Mouse (Mus musculus) liver, embryonic 13.5 days (tissue): ENCODE results near the gene Cir1. TPM values are rescaled to one million over a fixed set of nuclear protein-coding genes. Genes with fewer than 3 reads are reported as not detected.
A peak's percentile ranks its signal among the peaks of the same experiment; 100 is the strongest.

Experiments used
- ATAC-seq: fragments of 200-750 bp; cut with Nextera tagmentation; 2 replicates; pipeline ENCODE4 v1.8.0; 2017; ENCODE audit warnings: low read depth, mild to moderate bottlenecking, moderate number of reproducible peaks, moderate library complexity
- DNase-seq: peaks from one replicate; pipeline ENCODE4 v3.0.0; 2022
- H3K27ac ChIP-seq: fragments of 300-500 bp; sonication (generic); 2 replicates; pipeline ENCODE4 v1.5.1; 2015; ENCODE audit warnings: moderate library complexity, mild to moderate bottlenecking, inconsistent platforms
- H3K27me3 ChIP-seq: fragments of 300-500 bp; sonication (generic); 2 replicates; pipeline ENCODE4 v1.6.1; 2015; ENCODE audit warnings: mild to moderate bottlenecking, inconsistent platforms
- H3K36me3 ChIP-seq: fragments of 300-500 bp; sonication (generic); 2 replicates; pipeline ENCODE4 v1.6.1; 2015; ENCODE audit warnings: mild to moderate bottlenecking, inconsistent platforms
- H3K4me1 ChIP-seq: fragments of 300-500 bp; sonication (generic); replicated peaks from 2 replicates; pipeline ENCODE4 v1.6.1; 2015; ENCODE audit warnings: inconsistent platforms
- H3K4me2 ChIP-seq: fragments of 300-500 bp; sonication (generic); 2 replicates; pipeline ENCODE4 v1.6.1; 2015; ENCODE audit warnings: inconsistent platforms, mild to moderate bottlenecking, moderate library complexity
- H3K4me3 ChIP-seq: fragments of 300-500 bp; sonication (generic); replicated peaks from 2 replicates; pipeline ENCODE4 v1.5.1; 2015; ENCODE audit warnings: mild to moderate bottlenecking, inconsistent platforms
- H3K9ac ChIP-seq: fragments of 300-500 bp; sonication (generic); 2 replicates; pipeline ENCODE4 v1.6.1; 2015; ENCODE audit warnings: mild to moderate bottlenecking, inconsistent platforms
- H3K9me3 ChIP-seq: fragments of 300-500 bp; sonication (generic); replicated peaks from 2 replicates; pipeline ENCODE4 v1.6.1; 2016; ENCODE audit warnings: inconsistent platforms
- WGBS: fragments of 180-500 bp; shearing (Covaris S2); methylation state at CpG from one replicate; pipeline ENCODE4 v1.1.7; 2015; ENCODE audit not compliant: insufficient replicate concordance; 5-methylcytosine and 5-hydroxymethylcytosine counted together
- polyA plus RNA-seq: library from polyadenylated mRNA; unstranded; fragments of >200 nt; fragmentation: Nextera tagmentation; extraction: Ambion mirVana; gene quantifications from 2 replicates; pipeline ENCODE4 v1.2.1, GENCODE M21; 2015

Gene Cir1
- 21.3 and 23.9 TPM in 2 replicates for polyA plus RNA-seq

DNA sequence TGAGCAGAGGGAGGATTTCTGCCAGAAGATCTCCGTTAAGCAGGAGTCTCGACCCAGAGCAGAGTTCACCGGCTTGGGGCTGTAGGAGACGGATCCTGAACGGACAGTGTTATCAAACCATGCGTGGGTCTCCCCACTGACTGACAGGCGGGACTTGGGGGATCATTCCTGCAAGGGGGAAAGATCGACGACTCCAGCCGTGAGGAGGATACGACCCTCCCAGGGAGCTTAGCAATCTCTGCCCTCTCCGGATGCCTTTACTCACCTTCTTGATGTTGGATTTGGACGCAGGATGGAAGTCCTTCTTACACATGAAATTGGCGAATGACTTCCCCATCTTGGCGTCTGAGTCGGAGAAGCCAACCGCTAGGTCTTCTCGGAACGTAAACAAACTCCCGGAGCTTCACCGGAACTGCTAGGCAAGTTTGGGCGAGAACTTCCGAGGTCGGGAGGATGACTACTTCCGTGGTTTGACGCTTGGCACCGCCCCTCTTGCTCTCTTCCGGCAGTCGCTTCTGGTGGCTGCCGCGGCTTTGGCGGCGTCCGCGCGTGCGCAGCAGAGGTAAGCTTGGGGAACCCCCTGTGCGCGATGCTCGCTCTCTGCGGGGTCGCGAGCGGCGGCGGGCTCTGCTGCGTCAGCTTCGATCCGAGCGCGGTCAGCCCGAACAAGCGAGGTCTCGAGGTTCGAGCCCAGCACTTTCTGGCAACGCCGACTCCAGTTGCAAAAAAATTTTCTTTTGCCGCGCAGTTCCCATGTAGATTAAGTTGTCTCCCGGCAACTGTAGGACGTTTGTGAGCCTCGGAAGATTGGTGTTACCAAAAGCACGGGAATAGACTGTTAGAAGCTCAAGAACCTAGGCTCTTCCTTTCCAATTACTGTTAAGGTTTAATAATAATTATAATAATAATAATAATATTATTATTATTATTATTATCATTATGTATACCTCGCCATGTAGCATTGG, at the start of gene Cir1, which contains the start of gene Scrn3:
Gene Cir1, minus strand, starts transcription at position 550 of the 965 bp plus-strand sequence.
Gene Scrn3, plus strand, starts transcription at position 450 of the 965 bp plus-strand sequence.
- DNase-seq (peak; percentile 92), ATAC-seq (peak; percentile 94)
- Histone ChIP-seq H3K27ac (peak within 1 kb of the TSS; percentile 97), H3K4me1 (peaks cover 33% of the 10 kb centered on the region), H3K4me2 (peak within 1 kb of the TSS; percentile 77), H3K36me3 (peaks cover 39% of the 10 kb centered on the region), H3K9ac (peak within 1 kb of the TSS; percentile 91), H3K4me3 (peak within 1 kb of the TSS; percentile 91), H3K27me3 (no peaks in the 10 kb centered on the region), H3K9me3 (no peaks in the 10 kb centered on the region)
- WGBS, result under 1% methylated on average over 64 of the region's 64 CpGs

DNA sequence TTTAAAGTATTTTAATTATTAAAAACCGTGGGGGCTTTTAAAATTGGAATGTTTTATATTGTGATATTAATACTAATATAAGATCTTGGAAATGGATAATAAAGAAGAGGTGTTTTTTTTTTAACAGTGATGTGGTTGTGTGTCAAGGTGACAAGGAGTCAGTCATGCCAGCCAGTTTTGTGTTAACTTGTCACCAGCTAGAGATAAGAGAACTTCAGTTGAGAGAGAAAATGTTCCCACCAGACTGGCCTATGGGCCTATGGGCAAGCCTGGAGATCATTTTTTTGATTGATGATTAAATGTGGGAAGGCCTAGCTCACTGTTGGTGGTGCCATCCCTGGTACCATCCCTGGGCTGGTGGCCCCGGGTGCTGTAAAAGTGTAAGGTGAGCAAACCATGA, 48.0 kb upstream of the Cir1 start:
- DNase-seq (no peak), ATAC-seq (peak; percentile 26)
- Histone ChIP-seq H3K4me3 (no peak overlapping the region), H3K27ac (peak overlapping the region; percentile 95), H3K36me3 (peaks cover 13% of the 10 kb centered on the region), H3K4me1 (peaks cover 28% of the 10 kb centered on the region), H3K4me2 (peak overlapping the region; percentile 30; the same call in 1 of the 2 replicates), H3K9me3 (no peaks in the 10 kb centered on the region), H3K9ac (peak overlapping the region; percentile 49; the same call in 1 of the 2 replicates), H3K27me3 (no peaks in the 10 kb centered on the region)
- 65% methylated on average over 2 of the region's 2 CpGs for WGBS

GRCm38 (mm10) chr2:73359941-73360340, 47.4 kb upstream of the Cir1 start:
- Histone ChIP-seq H3K4me3 (0 out of 2 replicates have a peak overlapping the region, but pooled peaks have one; percentile 22), H3K9me3 (no peaks in the 10 kb centered on the region), H3K9ac (peak overlapping the region; percentile 69), H3K4me2 (peak overlapping the region; percentile 61), H3K27ac (peak overlapping the region; percentile 95), H3K27me3 (no peaks in the 10 kb centered on the region), H3K4me1 (peaks cover 28% of the 10 kb centered on the region), H3K36me3 (peaks cover 13% of the 10 kb centered on the region)
- DNase-seq (peak; percentile 76), ATAC-seq (peak; percentile 100)
- 34% methylated on average over 5 of the region's 5 CpGs for WGBS

- Histone ChIP-seq H3K27me3 (no peaks in the 10 kb centered on the region), H3K27ac (no peak overlapping the region; the same call in 1 of the 2 replicates), H3K9ac (no peak overlapping the region), H3K36me3 (peaks cover 21% of the 10 kb centered on the region), H3K4me3 (no peak overlapping the region), H3K9me3 (no peaks in the 10 kb centered on the region), H3K4me2 (no peak overlapping the region), H3K4me1 (peaks cover 28% of the 10 kb centered on the region)
- no peak for DNase-seq
- 88% methylated on average over 18 of the region's 18 CpGs for WGBS
- ATAC-seq, result no peak
Measured at GRCm38 (mm10) chr2:73357004-73357403, 44.5 kb upstream of the Cir1 start.

DNA sequence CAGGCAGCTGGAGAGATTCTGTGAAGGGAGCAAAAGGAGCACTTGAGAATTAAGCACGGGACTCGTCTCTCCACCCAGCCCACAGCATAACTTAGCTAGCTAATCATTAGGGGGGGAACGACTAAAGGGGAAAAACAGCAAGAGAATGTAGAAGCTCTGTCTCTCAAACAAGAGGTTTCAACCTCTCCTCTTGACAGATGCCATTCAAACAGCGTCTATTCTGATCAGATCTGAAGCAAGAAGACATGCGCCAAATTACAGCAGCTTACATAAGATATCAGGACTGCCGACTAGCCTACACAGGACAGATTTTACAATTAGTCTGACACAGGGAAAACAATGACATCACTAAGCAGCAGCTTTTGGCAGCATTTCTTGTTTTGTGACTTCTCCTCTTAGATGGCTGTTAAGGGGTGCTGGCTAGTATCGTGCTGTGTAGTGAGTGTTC, 39.5 kb upstream of the Cir1 start:
- H3K36me3 ChIP-seq, result peaks cover 19% of the 10 kb centered on the region
- no peaks in the 10 kb centered on the region for H3K27me3 ChIP-seq
- H3K4me2 ChIP-seq, result no peak overlapping the region
- WGBS, result 69% methylated on average over 7 of the region's 7 CpGs
- no peaks in the 10 kb centered on the region for H3K9me3 ChIP-seq
- DNase-seq (no peak), ATAC-seq (peak; percentile 15; the same call in 1 of the 2 replicates)
- no peak overlapping the region for H3K9ac ChIP-seq
- H3K4me3 ChIP-seq, result no peak overlapping the region
- peaks cover 9% of the 10 kb centered on the region for H3K4me1 ChIP-seq
- H3K27ac ChIP-seq, result peak overlapping the region; percentile 8

DNA sequence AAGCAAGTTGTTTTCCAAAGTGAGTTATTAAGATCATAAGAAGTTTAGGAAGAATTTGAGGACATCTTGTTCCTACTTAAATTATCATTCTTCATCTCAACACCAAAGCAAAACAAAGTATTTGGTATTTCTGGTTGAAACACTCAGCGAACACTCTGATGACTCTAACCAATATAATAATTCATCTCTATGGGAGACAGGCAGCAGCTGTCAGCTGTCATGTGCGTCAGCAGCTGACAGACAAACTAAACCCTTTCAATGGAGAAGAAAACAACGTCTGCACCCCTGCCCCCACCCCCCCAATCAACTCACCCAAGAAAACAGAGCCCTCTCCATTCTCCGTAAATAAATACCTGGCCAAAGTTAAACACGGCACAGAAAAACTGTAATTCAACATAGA, 39.0 kb upstream of the Cir1 start:
- WGBS, result 69% methylated on average over 5 of the region's 5 CpGs
- Histone ChIP-seq H3K9me3 (no peaks in the 10 kb centered on the region), H3K27me3 (no peaks in the 10 kb centered on the region), H3K4me1 (peaks cover 9% of the 10 kb centered on the region), H3K36me3 (peaks cover 17% of the 10 kb centered on the region), H3K27ac (0 out of 2 replicates have a peak overlapping the region, but pooled peaks have one; percentile 8), H3K4me3 (no peak overlapping the region), H3K9ac (no peak overlapping the region), H3K4me2 (no peak overlapping the region)
- ATAC-seq, result no peak
- no peak for DNase-seq

- Histone ChIP-seq H3K9me3 (no peaks in the 10 kb centered on the region), H3K27ac (no peak overlapping the region), H3K9ac (no peak overlapping the region), H3K4me3 (no peak overlapping the region), H3K4me2 (no peak overlapping the region), H3K27me3 (no peaks in the 10 kb centered on the region), H3K4me1 (peaks cover 9% of the 10 kb centered on the region), H3K36me3 (peaks cover under 1% of the 10 kb centered on the region)
- WGBS, result 88% methylated on average over 6 of the region's 6 CpGs
- no peak for ATAC-seq
- DNase-seq, result no peak
Measured at GRCm38 (mm10) chr2:73348221-73348620, 35.7 kb upstream of the Cir1 start.

DNA sequence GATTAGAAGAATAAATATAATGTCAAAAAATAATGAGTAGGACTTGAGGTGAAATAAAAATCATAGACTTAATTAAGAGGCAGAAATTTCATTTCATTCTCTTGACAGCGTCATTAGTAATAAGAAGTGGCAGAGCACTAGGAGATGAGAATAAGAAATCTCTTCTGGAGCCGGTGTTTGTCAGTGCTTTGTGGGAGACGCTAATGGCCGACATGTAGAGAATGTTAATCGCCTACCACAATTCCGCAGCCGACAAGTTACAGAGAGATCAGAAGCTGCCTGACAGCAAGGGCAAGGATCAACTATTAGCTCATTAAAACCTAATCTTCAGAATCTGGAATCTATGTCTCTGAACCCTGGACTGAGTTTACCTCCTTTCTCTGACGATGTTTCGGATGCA, 35.3 kb upstream of the Cir1 start:
- Histone ChIP-seq H3K36me3 (no peaks in the 10 kb centered on the region), H3K4me2 (no peak overlapping the region)
- 85% methylated on average over 9 of the region's 9 CpGs for WGBS

DNA sequence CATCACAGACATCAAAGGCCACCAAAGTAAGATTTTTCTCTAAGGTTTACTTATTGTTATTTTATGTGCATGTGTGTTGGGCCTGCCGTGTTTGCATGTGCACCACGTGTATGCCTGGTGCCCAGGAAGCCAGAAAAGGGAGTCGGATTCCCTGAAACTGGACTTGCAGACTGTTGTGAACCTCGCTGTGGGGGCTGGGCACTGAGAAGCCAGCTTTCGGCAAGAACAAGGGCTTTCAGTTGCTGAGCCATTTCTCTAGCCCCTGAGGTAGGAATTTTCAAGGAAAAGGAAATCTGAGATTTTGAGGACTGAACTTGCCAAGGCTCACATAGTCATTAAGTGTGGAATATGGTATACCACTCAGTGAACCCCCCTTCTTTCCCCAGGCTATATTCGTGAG, 34.6 kb upstream of the Cir1 start:
- WGBS, result 78% methylated on average over 6 of the region's 6 CpGs
- DNase-seq (no peak), ATAC-seq (no peak)
- Histone ChIP-seq H3K9ac (no peak overlapping the region), H3K36me3 (no peaks in the 10 kb centered on the region), H3K27me3 (no peaks in the 10 kb centered on the region), H3K9me3 (no peaks in the 10 kb centered on the region), H3K4me1 (peaks cover 9% of the 10 kb centered on the region), H3K4me3 (no peak overlapping the region), H3K27ac (no peak overlapping the region), H3K4me2 (no peak overlapping the region)

More for the DNA sequence above, 35.3 kb upstream of the Cir1 start:
- ATAC-seq (no peak), DNase-seq (no peak)
- Histone ChIP-seq H3K27me3 (no peaks in the 10 kb centered on the region), H3K4me3 (no peak overlapping the region), H3K9ac (no peak overlapping the region), H3K9me3 (no peaks in the 10 kb centered on the region), H3K27ac (no peak overlapping the region), H3K4me1 (peaks cover 9% of the 10 kb centered on the region)

- Histone ChIP-seq H3K4me3 (no peak overlapping the region), H3K36me3 (no peaks in the 10 kb centered on the region), H3K27me3 (no peaks in the 10 kb centered on the region), H3K27ac (no peak overlapping the region), H3K4me1 (peaks cover 6% of the 10 kb centered on the region), H3K9me3 (no peaks in the 10 kb centered on the region), H3K9ac (no peak overlapping the region), H3K4me2 (no peak overlapping the region)
- no peak for ATAC-seq
- no peak for DNase-seq
- 69% methylated on average over 13 of the region's 13 CpGs for WGBS
Measured at GRCm38 (mm10) chr2:73346345-73347086, 34.0 kb upstream of the Cir1 start.

DNA sequence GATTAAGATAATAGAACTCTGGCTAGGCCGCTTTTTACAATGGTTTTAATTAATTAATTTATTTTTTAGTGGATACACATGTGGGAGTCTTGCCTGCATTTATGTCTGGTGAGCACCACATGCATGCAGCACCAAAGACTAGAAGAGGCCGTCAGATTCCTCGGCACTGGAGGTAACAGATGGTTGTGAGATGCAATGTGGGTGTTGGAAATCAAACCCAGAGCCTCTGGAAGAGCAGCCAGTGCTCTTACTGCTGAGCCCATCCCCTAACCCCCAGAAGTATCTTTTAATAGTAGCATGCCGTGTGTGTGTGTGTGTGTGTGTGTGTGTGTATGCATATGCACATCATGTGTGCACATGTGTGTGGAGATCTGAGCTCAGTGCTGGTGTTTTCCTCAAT, 32.7 kb upstream of the Cir1 start:
- ATAC-seq, result no peak
- WGBS, result 79% methylated on average over 4 of the region's 4 CpGs
- H3K36me3 ChIP-seq, result no peaks in the 10 kb centered on the region
- H3K4me1 ChIP-seq, result no peaks in the 10 kb centered on the region
- H3K27me3 ChIP-seq, result no peaks in the 10 kb centered on the region
- no peak overlapping the region for H3K27ac ChIP-seq
- H3K4me3 ChIP-seq, result no peak overlapping the region
- no peak overlapping the region for H3K4me2 ChIP-seq
- H3K9me3 ChIP-seq, result no peaks in the 10 kb centered on the region
- no peak for DNase-seq
- no peak overlapping the region for H3K9ac ChIP-seq
